Mouse (Mus musculus): ENCODE results near the gene Pde7b. TPM values are rescaled to one million over a fixed set of nuclear protein-coding genes. Genes with fewer than 3 reads are reported as not detected.

Gene Pde7b
- polyA plus RNA-seq, 1 experiment from 2014 or later: 9.5 TPM

- Histone ChIP-seq H3K4me3 (no peak overlapping the region), H3K4me1 (peaks cover 50% of the 10 kb centered on the region), H3K9me3 (no peaks in the 10 kb centered on the region), H3K9ac (no peak overlapping the region), H3K27me3 (peaks cover 3% of the 10 kb centered on the region; the same call in 1 of the 2 replicates), H3K4me2 (replicated peaks) (peak overlapping the region; percentile 22), H3K27ac (peak overlapping the region; percentile 77; the same call in 1 of the 2 replicates), H3K36me3 (no peaks in the 10 kb centered on the region)
- WGBS: 26% methylated on average over 14 of the region's 14 CpGs
- peak; percentile 34; the same call in 1 of the 2 replicates for ATAC-seq (ENCODE audit: low FRiP score, low read depth)
Observed at GRCm38 (mm10) chr10:20632256-20633084, 92.4 kb downstream of the Pde7b start.

- H3K4me2 ChIP-seq (replicated peaks): peak overlapping the region; percentile 23
- peaks cover 3% of the 10 kb centered on the region; the same call in 1 of the 2 replicates for H3K27me3 ChIP-seq
- no peak overlapping the region for H3K9ac ChIP-seq
- H3K4me1 ChIP-seq: peaks cover 37% of the 10 kb centered on the region
- no peak overlapping the region for H3K27ac ChIP-seq
- no peak overlapping the region for H3K4me3 ChIP-seq
- no peak for ATAC-seq (ENCODE audit: low FRiP score, low read depth)
- no peaks in the 10 kb centered on the region; the same call in 1 of the 2 replicates for H3K36me3 ChIP-seq
- H3K9me3 ChIP-seq: no peaks in the 10 kb centered on the region
- 31% methylated on average over 7 of the region's 7 CpGs for WGBS
Observed at GRCm38 (mm10) chr10:20630122-20630521, 94.8 kb downstream of the Pde7b start.

GRCm38 (mm10) chr10:20625702-20626375, 99.0 kb downstream of the Pde7b start:
- H3K4me2 ChIP-seq (replicated peaks): no peak overlapping the region
- no peak for ATAC-seq (ENCODE audit: low FRiP score, low read depth)
- WGBS: 91% methylated on average over 16 of the region's 16 CpGs

GRCm38 (mm10) chr10:20621661-20622454, 103.0 kb downstream of the Pde7b start:
- Histone ChIP-seq H3K4me1 (no peaks in the 10 kb centered on the region), H3K9me3 (no peaks in the 10 kb centered on the region), H3K36me3 (no peaks in the 10 kb centered on the region; the same call in 1 of the 2 replicates), H3K4me3 (no peak overlapping the region), H3K9ac (no peak overlapping the region), H3K4me2 (replicated peaks) (no peak overlapping the region), H3K27ac (no peak overlapping the region), H3K27me3 (no peaks in the 10 kb centered on the region)
- WGBS: 75% methylated on average over 8 of the region's 8 CpGs
- no peak for ATAC-seq (ENCODE audit: low FRiP score, low read depth)

More at GRCm38 (mm10) chr10:20625702-20626375, 99.0 kb downstream of the Pde7b start:
- Histone ChIP-seq H3K27ac (no peak overlapping the region), H3K9me3 (no peaks in the 10 kb centered on the region), H3K27me3 (peaks cover 3% of the 10 kb centered on the region; the same call in 1 of the 2 replicates), H3K36me3 (no peaks in the 10 kb centered on the region; the same call in 1 of the 2 replicates), H3K9ac (no peak overlapping the region), H3K4me1 (peaks cover 12% of the 10 kb centered on the region), H3K4me3 (no peak overlapping the region)

GRCm38 (mm10) chr10:20606007-20606406, 118.9 kb downstream of the Pde7b start:
- no peak overlapping the region for H3K4me2 ChIP-seq (replicated peaks)
- 0 out of 2 replicates have a peak, but pooled peaks cover 3% of the 10 kb centered on the region for H3K4me1 ChIP-seq
- no peak overlapping the region for H3K4me3 ChIP-seq
- no peak overlapping the region for H3K27ac ChIP-seq
- ATAC-seq (ENCODE audit: low FRiP score, low read depth): no peak
- H3K9me3 ChIP-seq: no peaks in the 10 kb centered on the region
- H3K27me3 ChIP-seq: no peaks in the 10 kb centered on the region
- H3K9ac ChIP-seq: no peak overlapping the region
- 36% methylated on average over 2 of the region's 2 CpGs for WGBS
- no peaks in the 10 kb centered on the region for H3K36me3 ChIP-seq

GRCm38 (mm10) chr10:20595107-20595810, 129.6 kb downstream of the Pde7b start:
- Histone ChIP-seq H3K4me2 (replicated peaks) (no peak overlapping the region), H3K4me1 (peaks cover 5% of the 10 kb centered on the region; the same call in 1 of the 2 replicates), H3K4me3 (no peak overlapping the region), H3K9ac (no peak overlapping the region), H3K27ac (no peak overlapping the region), H3K36me3 (no peaks in the 10 kb centered on the region), H3K27me3 (0 out of 2 replicates have a peak, but pooled peaks cover 2% of the 10 kb centered on the region), H3K9me3 (no peaks in the 10 kb centered on the region)
- ATAC-seq (ENCODE audit: low FRiP score, low read depth): no peak
- WGBS: 63% methylated on average over 5 of the region's 5 CpGs

- 53% methylated on average over 5 of the region's 5 CpGs for WGBS
- 0 out of 2 replicates have a peak, but pooled peaks cover 4% of the 10 kb centered on the region for H3K4me1 ChIP-seq
Observed at GRCm38 (mm10) chr10:20594015-20594414, 130.9 kb downstream of the Pde7b start.

GRCm38 (mm10) chr10:20590100-20590499, 134.8 kb downstream of the Pde7b start:
- no peak overlapping the region for H3K9ac ChIP-seq
- 0 out of 2 replicates have a peak, but pooled peaks cover 2% of the 10 kb centered on the region for H3K27me3 ChIP-seq
- H3K36me3 ChIP-seq: no peaks in the 10 kb centered on the region
- H3K27ac ChIP-seq: no peak overlapping the region
- 0 out of 2 replicates have a peak, but pooled peaks cover 4% of the 10 kb centered on the region for H3K4me1 ChIP-seq
- H3K4me3 ChIP-seq: no peak overlapping the region
- 39% methylated on average over 7 of the region's 7 CpGs for WGBS
- 0 out of 2 replicates have a peak, but pooled peaks cover 3% of the 10 kb centered on the region for H3K9me3 ChIP-seq
- no peak overlapping the region for H3K4me2 ChIP-seq (replicated peaks)
- no peak for ATAC-seq (ENCODE audit: low FRiP score, low read depth)

More at GRCm38 (mm10) chr10:20594015-20594414, 130.9 kb downstream of the Pde7b start:
- 0 out of 2 replicates have a peak, but pooled peaks cover 2% of the 10 kb centered on the region for H3K27me3 ChIP-seq
- H3K4me3 ChIP-seq: no peak overlapping the region
- no peak overlapping the region for H3K9ac ChIP-seq
- H3K27ac ChIP-seq: no peak overlapping the region
- no peaks in the 10 kb centered on the region for H3K36me3 ChIP-seq
- ATAC-seq (ENCODE audit: low FRiP score, low read depth): no peak
- no peaks in the 10 kb centered on the region for H3K9me3 ChIP-seq
- no peak overlapping the region for H3K4me2 ChIP-seq (replicated peaks)

- 88% methylated on average over 4 of the region's 4 CpGs for WGBS
- Histone ChIP-seq H3K9ac (no peak overlapping the region), H3K4me2 (replicated peaks) (no peak overlapping the region), H3K9me3 (0 out of 2 replicates have a peak, but pooled peaks cover 3% of the 10 kb centered on the region), H3K4me3 (no peak overlapping the region), H3K27me3 (0 out of 2 replicates have a peak, but pooled peaks cover under 1% of the 10 kb centered on the region), H3K4me1 (0 out of 2 replicates have a peak, but pooled peaks cover 4% of the 10 kb centered on the region), H3K36me3 (no peaks in the 10 kb centered on the region), H3K27ac (no peak overlapping the region)
- no peak for ATAC-seq (ENCODE audit: low FRiP score, low read depth)
Observed at GRCm38 (mm10) chr10:20585959-20586358, 138.9 kb downstream of the Pde7b start.

GRCm38 (mm10) chr10:20575002-20575401, 149.9 kb downstream of the Pde7b start:
- no peaks in the 10 kb centered on the region for H3K27me3 ChIP-seq
- WGBS: 94% methylated on average over 11 of the region's 11 CpGs
- no peak for ATAC-seq (ENCODE audit: low FRiP score, low read depth)

GRCm38 (mm10) chr10:20574414-20574813, 150.5 kb downstream of the Pde7b start:
- no peaks in the 10 kb centered on the region for H3K27me3 ChIP-seq
- WGBS: 88% methylated on average over 1 of the region's 1 CpGs
- H3K9ac ChIP-seq: no peak overlapping the region
- H3K4me1 ChIP-seq: 0 out of 2 replicates have a peak, but pooled peaks cover 4% of the 10 kb centered on the region
- no peak overlapping the region for H3K4me3 ChIP-seq
- no peak overlapping the region for H3K4me2 ChIP-seq (replicated peaks)
- no peaks in the 10 kb centered on the region for H3K9me3 ChIP-seq
- no peaks in the 10 kb centered on the region for H3K36me3 ChIP-seq
- no peak overlapping the region for H3K27ac ChIP-seq
- ATAC-seq (ENCODE audit: low FRiP score, low read depth): no peak

More at GRCm38 (mm10) chr10:20575002-20575401, 149.9 kb downstream of the Pde7b start:
- Histone ChIP-seq H3K9me3 (no peaks in the 10 kb centered on the region), H3K27ac (no peak overlapping the region), H3K4me3 (no peak overlapping the region), H3K4me1 (0 out of 2 replicates have a peak, but pooled peaks cover 4% of the 10 kb centered on the region), H3K9ac (no peak overlapping the region), H3K4me2 (replicated peaks) (no peak overlapping the region), H3K36me3 (no peaks in the 10 kb centered on the region)
